Mouse (Mus musculus) subcutaneous adipose tissue, adult 2 months (tissue): ENCODE measurements around the gene Tceal7. TPM values are rescaled to one million over a fixed set of nuclear protein-coding genes. Genes with fewer than 3 reads are reported as not detected.

Experiments
- polyA plus RNA-seq: library from polyadenylated mRNA; depleted of rRNA; stranded (reverse); fragments of >200 nt; gene quantifications from 2 replicates; pipeline ENCODE4 v1.2.3, GENCODE M21; 2012; ENCODE audit warnings: low replicate concordance; rRNA removed

The Tceal7 gene
- not detected in 2 replicates for polyA plus RNA-seq

DNA sequence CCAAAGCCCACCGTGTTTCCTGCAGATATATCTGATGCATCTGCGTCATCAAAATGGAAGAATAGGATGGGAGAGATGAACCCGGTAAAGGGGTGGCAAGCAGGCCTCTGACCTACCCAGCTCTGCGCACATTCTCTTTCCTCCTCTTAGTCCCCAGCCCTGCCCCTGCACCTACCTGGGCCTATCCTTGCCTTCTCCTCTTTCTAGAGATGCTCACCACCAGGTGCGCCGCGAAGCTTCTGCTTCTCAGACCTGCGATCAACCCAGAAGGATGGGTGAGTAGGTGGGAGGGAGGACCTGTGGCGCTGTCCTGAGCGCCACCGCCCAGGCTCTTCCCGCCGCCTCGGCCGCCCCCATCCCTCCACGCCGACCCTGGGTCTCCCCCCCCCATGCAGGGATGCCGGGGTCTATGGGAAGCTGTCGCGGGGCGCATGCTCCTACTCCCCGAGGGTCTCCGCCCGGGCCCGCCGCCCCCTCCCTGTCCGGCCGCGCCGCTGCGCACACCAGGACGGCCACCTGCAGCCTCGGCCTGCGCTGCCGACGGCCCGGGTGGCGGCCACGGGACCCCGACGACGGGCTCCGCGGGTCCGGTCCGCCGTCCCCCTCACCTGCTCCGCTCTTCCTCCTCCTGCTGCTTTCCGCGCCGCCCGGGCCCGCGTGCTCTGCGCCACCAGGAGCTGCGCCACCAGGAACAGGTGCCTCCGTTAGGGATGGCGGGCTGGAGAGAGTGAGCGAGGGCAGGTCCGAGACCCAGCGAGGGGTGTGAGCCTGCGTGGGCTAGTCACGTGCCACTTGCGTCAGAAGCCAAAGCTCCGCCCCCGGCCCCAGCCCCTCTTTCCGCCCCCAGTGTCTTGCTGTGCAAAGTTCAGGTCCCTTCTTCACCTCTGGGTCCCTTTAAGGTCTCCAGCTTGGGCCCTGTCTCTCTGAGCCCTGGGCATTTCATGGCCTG lies at the start of gene Tceal7, which contains the start of gene Bex1:
Gene Tceal7, plus strand, starts transcription at position 51 of the 949 bp plus-strand sequence.
Gene Bex1, minus strand, starts transcription at position 785 of the 949 bp plus-strand sequence.

DNA sequence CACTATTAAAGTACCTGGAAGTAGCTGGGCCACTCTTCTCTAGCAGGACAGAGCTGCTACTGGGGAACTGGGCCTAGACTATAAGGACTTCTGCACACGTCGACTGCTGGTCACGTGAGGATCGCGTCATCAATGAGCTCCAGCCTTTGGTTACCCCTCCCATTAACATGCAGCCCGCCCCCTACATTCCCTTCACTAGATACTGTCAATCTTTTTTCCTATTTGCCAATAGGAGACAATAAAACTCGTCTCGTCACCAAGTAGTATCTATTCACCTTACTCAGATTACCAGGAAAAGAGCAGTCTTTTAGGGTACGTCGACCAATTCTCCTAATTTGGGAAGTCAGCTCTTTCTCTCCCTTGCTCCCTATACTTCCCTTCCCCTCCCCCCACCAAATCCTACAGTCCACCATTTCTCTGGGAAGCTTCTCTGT lies 42.4 kb upstream of the Tceal7 start, which contains the start of gene Tceal8:
Gene Tceal8, minus strand, starts transcription at position 225 of the 434 bp plus-strand sequence.

DNA sequence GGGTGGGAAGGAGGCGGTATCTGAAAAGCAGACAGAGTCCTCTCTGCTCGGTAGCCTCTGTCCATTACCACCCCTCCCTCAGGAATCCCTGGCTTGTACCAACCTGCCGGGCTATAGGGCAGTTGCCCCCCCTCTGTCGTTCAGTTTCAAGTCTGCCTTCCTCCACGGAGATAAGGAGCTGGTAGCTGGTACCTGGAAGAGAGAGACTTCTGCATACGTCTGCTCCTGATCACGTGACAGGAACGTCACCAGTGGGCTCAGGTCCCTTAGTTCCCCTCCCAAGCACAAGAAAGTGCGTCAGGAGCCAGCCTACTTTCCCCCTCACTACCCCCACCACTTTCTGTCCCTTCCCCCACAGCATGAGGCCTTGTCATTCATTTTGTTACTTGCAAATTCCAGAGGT lies 10.9 kb upstream of the Tceal7 start, which contains the start of gene Tceal5:
Gene Tceal5, minus strand, starts transcription at position 213 of the 403 bp plus-strand sequence.

DNA sequence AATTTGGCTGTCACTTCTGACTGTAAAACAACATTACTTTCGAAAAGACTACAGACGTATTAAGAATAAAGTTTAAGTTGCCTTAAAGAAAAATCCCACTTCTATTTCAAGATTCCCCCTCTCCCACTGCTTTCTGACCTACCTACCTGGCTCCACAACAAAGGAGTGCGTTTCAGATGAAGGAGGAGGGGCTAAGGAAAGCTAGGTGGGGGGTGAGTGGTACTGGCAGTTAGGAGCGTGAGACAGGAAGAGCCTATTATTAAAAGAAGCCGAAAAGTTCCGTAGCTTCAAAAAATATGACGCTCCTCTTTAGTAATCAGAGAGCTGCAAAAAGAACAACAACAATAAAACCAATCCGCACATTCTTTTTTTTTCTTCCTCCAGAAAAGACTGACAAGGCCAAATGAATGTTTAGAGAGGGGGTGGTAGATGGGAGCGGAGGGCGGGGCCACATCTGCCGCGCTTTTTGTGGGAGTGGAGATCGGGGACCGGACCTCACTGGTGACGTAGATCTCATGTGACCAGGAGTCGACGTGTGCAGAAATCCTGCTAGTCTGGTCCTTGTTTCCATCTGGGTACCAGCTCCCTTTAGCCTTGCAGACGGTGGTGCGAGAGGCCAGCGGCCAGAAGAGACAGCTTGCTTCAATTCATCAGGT lies 30.1 kb downstream of the Tceal7 start, which contains the start of gene Tceal9:
Gene Tceal9, plus strand, starts transcription at position 506 of the 656 bp plus-strand sequence.

DNA sequence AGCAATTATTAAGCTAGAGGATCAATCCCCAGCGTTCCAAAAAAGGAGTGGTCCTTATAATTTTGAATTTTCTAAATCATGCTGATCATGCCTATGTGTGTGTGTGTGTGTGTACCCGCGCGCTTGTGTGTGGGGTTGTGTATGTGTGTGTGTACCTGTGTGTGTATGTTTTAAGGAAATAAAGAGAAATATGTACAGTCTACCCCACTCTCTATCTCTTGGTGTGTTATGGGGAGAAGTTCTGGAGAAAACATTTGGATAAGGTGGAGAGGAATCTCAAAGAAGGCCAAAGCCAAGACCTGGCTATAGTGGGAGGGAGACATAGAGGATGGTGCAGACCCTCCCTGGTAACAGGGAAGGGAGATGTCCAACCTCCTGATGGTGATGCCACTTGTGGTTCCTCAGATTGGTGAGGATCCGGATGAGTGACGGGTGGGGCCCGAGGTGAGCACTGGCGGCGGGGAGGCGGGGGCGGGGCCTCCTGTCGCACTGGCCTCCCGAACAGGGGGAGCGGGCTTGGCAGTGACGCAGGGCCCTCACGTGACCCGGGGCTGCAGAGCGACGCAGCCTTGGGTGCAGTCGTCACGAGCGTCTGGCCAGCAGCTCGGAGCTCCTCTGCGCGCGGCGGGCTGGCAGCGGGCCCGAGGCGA lies 55.3 kb downstream of the Tceal7 start, which contains the start of gene Bex3:
Gene Bex3, plus strand, starts transcription at position 511 of the 650 bp plus-strand sequence.

Other genes with a start within 250 kb of the Tceal7 start
- 33.6 and 54.3 TPM in 2 replicates for gene Arxes2, start 221.0 kb upstream of the Tceal7 start, polyA plus RNA-seq
- gene Arxes1, start 181.4 kb upstream of the Tceal7 start, polyA plus RNA-seq = 7.6 and 15.3 TPM in 2 replicates
- gene Bex2, start 146.5 kb upstream of the Tceal7 start, polyA plus RNA-seq = 1.2 TPM in 1 of 2 replicates, not detected in the other
- gene Nxf3, start 129.5 kb upstream of the Tceal7 start, polyA plus RNA-seq = 0.08 TPM in 1 of 2 replicates, not detected in the other
- gene Bex4, start 75.8 kb upstream of the Tceal7 start, polyA plus RNA-seq = 0.27 TPM in 1 of 2 replicates, not detected in the other
- gene Tceal8, start 42.4 kb upstream of the Tceal7 start, polyA plus RNA-seq = 13.3 and 14.7 TPM in 2 replicates
- 0.47 and 0.80 TPM in 2 replicates for gene Tceal5, start 10.9 kb upstream of the Tceal7 start, polyA plus RNA-seq
- gene Bex1, start 734 bp downstream of the Tceal7 start, polyA plus RNA-seq = 0.50 and 2.5 TPM in 2 replicates
- 10.6 and 29.7 TPM in 2 replicates for gene Tceal9, start 30.3 kb downstream of the Tceal7 start, polyA plus RNA-seq
- gene Bex3, start 55.5 kb downstream of the Tceal7 start, polyA plus RNA-seq = 9.0 and 71.6 TPM in 2 replicates